Mouse (Mus musculus): ENCODE data around the gene Aurkaip1.

Gene Aurkaip1

GRCm38 (mm10) chr4:155851951-155852411 is 20.9 kb downstream of the Aurkaip1 start:
- no peak for DNase-seq (ENCODE audit: low spot score)

DNA sequence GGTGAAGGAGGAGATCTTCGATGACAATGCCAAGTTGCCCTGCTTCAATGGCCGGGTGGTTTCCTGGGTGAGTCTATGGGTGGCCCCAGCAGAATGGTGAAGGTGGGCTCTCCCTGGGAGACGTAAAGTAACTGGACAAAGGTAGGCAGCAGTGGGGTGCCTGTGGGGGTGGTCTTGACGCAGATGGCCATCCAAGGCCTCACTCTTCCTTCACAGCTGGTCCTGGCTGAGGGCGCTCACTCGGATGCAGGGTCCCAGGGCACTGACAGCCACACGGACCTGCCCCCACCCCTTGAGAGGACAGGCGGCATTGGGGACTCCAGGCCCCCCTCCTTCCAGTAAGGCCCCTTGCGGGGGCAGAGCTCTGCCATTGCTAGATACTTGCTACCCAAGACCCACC is 22.3 kb downstream of the Aurkaip1 start:
- DNase-seq (ENCODE audit: low spot score), result no peak

GRCm38 (mm10) chr4:155854991-155855390 is 23.9 kb downstream of the Aurkaip1 start:
- DNase-seq (ENCODE audit: low spot score), result no peak

GRCm38 (mm10) chr4:155856071-155856470 is 25.0 kb downstream of the Aurkaip1 start:
- no peak for DNase-seq (ENCODE audit: low spot score)

- DNase-seq (ENCODE audit: low spot score), result no peak
Observed at GRCm38 (mm10) chr4:155856881-155857280, 25.8 kb downstream of the Aurkaip1 start.

- no peak for DNase-seq (ENCODE audit: low spot score)
Observed at GRCm38 (mm10) chr4:155859318-155859717, 28.2 kb downstream of the Aurkaip1 start.

DNA sequence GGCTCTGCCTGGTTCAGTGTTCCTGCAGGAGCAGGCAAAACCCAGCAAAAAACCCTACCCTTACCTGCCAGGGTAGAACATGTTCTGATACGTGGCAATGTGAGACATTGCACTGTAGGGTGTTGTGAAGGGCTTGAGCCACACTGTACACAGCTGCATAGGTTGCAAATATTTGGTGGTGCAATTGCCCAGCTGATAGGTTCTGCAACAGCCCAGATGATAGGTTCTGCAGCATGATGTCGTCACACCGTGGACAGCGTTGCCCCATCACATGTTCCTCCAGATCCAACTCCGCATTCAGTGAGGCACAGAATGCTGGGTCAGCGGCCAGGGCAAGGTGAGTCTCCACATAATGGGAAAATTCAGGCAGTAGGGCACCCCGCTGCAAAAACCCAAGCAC is 30.7 kb downstream of the Aurkaip1 start:
- DNase-seq (ENCODE audit: low spot score), result no peak

- DNase-seq (ENCODE audit: low spot score), result no peak
Observed at GRCm38 (mm10) chr4:155863001-155863400, 31.9 kb downstream of the Aurkaip1 start, which contains the start of gene Tas1r3. Gene Tas1r3, minus strand, starts transcription at chr4:155863362.

- DNase-seq (ENCODE audit: low spot score), result no peak
Observed at GRCm38 (mm10) chr4:155868614-155869298, 37.7 kb downstream of the Aurkaip1 start.

DNA sequence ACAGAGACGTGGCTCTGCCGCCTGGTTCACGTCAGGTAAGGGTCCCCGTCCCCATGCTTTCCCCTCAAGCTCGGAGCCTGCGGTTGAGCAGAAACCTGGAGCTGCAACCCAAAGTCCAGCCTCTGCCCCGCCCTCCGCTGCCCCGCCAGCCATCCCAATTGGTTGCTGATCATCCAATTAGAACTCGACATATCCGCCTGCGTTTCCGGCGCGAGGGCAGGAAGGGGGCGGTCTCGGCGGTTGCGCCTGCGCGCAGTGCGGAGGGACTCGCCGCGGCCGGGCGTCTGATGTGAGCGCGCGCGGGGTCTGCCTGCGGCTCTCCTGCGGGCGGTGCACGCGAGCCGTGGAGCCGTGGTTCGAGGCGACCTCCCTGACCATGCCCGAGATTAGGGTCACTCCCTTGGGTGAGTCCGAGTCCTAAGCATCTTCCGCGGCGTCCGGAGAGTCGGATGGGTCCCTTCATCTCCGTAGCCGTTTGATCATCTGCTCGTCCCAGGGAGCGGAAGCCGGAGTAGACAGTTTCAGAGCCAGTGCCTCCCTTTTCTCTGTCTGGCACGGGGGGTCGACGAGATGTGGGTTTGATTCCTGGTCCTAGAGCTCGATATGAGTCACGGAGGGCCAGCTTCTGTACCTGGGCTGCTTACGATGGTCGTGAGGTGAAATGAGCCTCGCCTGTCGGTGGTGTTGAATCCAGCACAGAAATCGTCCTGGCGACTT is 38.4 kb downstream of the Aurkaip1 start, which contains the start of the genes Cptp and Ints11:
Gene Cptp (minus strand): TSS at position 124 of the 717 bp plus-strand sequence.
Gene Ints11 (plus strand): TSS at position 230 of the 717 bp plus-strand sequence.
- peak; percentile 95 for DNase-seq (ENCODE audit: low spot score)

GRCm38 (mm10) chr4:155871404-155871803 is 40.3 kb downstream of the Aurkaip1 start:
- no peak for DNase-seq (ENCODE audit: low spot score)

Data from T-cell, adult 2 months (primary cell).